Mouse (Mus musculus) megakaryocyte, embryonic 14.5 days (primary cell): ENCODE results near the gene Aven.

Experiments used
- FLI1 ChIP-seq: IDR thresholded peaks from 2 replicates; pipeline ENCODE4 v1.6.1; 2012; ENCODE audit warnings: low read length, inconsistent platforms, mixed read lengths
- GATA1 ChIP-seq: IDR thresholded peaks from 3 replicates; pipeline ENCODE4 v1.6.1; 2012; ENCODE audit warnings: mixed read lengths, low read length, inconsistent platforms, borderline replicate concordance

GRCm38 (mm10) chr2:112677246-112677645, 184.5 kb downstream of the Aven start:
- TF ChIP-seq GATA1 (no peak), FLI1 (no peak)
